Mouse (Mus musculus): ENCODE data around the gene 1700061G19Rik.

GRCm38 (mm10) chr17:56829171-56829570 is 46.1 kb upstream of the 1700061G19Rik start:
- no peak for TF ChIP-seq CTCF (IDR thresholded peaks at IDR 0.05; ENCODE audit: borderline replicate concordance, extremely low read depth, insufficient read depth, insufficient read length)
- no peak for TF ChIP-seq POLR2A (IDR thresholded peaks at IDR 0.05; ENCODE audit: borderline replicate concordance, extremely low read depth, insufficient read depth, insufficient read length, poor library complexity, severe bottlenecking)
